Mouse (Mus musculus): ENCODE measurements around the gene Siah3. TPM values are rescaled to one million over a fixed set of nuclear protein-coding genes. Genes with fewer than 3 reads are reported as not detected.

Gene Siah3
- polyA plus RNA-seq, 1 experiment: not detected

- H3K27me3 ChIP-seq (ENCODE audit: control insufficient read depth, insufficient read depth, insufficient read length): peaks cover 27% of the 10 kb centered on the region
- H3K4me3 ChIP-seq (ENCODE audit: insufficient read depth, poor library complexity, severe bottlenecking): no peak overlapping the region
- no peak overlapping the region for H3ac ChIP-seq (ENCODE audit: control insufficient read depth, insufficient read length, low read depth)
- H3K79me2 ChIP-seq (ENCODE audit: control insufficient read depth, insufficient read depth): no peaks in the 10 kb centered on the region
- no peaks in the 10 kb centered on the region for H3K36me3 ChIP-seq (ENCODE audit: control insufficient read depth, insufficient read depth)
- no peaks in the 10 kb centered on the region for H3K79me3 ChIP-seq (ENCODE audit: low read depth)
- TF ChIP-seq MAX (IDR thresholded peaks at IDR 0.05): no peak
- TF ChIP-seq USF1 (IDR thresholded peaks at IDR 0.05; ENCODE audit: low read depth): no peak
- no peak for TF ChIP-seq FOSL1 (IDR thresholded peaks at IDR 0.05; ENCODE audit: insufficient read depth, low read length, poor library complexity, severe bottlenecking)
- TF ChIP-seq CTCF (IDR thresholded peaks at IDR 0.05; ENCODE audit: control insufficient read depth, insufficient read depth, insufficient read length): no peak
- TF ChIP-seq MYOD1 (IDR thresholded peaks at IDR 0.05; ENCODE audit: control insufficient read depth, insufficient read length, low read depth): no peak
- TF ChIP-seq MYOG (IDR thresholded peaks at IDR 0.05; ENCODE audit: control insufficient read depth, extremely low read depth, insufficient read length): no peak
- TF ChIP-seq CEBPB (IDR thresholded peaks at IDR 0.05; ENCODE audit: low read depth): no peak
These were observed 7.4 kb downstream of the Siah3 start for GRCm38 (mm10) chr14:75463171-75463570.

GRCm38 (mm10) chr14:75468941-75469340, 13.2 kb downstream of the Siah3 start:
- Histone ChIP-seq H3K79me3 (ENCODE audit: low read depth) (no peaks in the 10 kb centered on the region), H3K4me3 (ENCODE audit: insufficient read depth, poor library complexity, severe bottlenecking) (no peak overlapping the region), H3K36me3 (ENCODE audit: control insufficient read depth, insufficient read depth) (no peaks in the 10 kb centered on the region), H3K79me2 (ENCODE audit: control insufficient read depth, insufficient read depth) (no peaks in the 10 kb centered on the region), H3K27me3 (ENCODE audit: control insufficient read depth, insufficient read depth, insufficient read length) (peaks cover 8% of the 10 kb centered on the region), H3ac (ENCODE audit: control insufficient read depth, insufficient read length, low read depth) (no peak overlapping the region)
- TF ChIP-seq CTCF (IDR thresholded peaks at IDR 0.05; ENCODE audit: control insufficient read depth, insufficient read depth, insufficient read length) (no peak), FOSL1 (IDR thresholded peaks at IDR 0.05; ENCODE audit: insufficient read depth, low read length, poor library complexity, severe bottlenecking) (no peak)

GRCm38 (mm10) chr14:75473061-75473930, 17.5 kb downstream of the Siah3 start:
- Histone ChIP-seq H3K27me3 (ENCODE audit: control insufficient read depth, insufficient read depth, insufficient read length) (no peaks in the 10 kb centered on the region), H3K79me2 (ENCODE audit: control insufficient read depth, insufficient read depth) (no peaks in the 10 kb centered on the region), H3K79me3 (ENCODE audit: low read depth) (no peaks in the 10 kb centered on the region), H3K4me3 (ENCODE audit: insufficient read depth, poor library complexity, severe bottlenecking) (no peak overlapping the region), H3ac (ENCODE audit: control insufficient read depth, insufficient read length, low read depth) (no peak overlapping the region), H3K36me3 (ENCODE audit: control insufficient read depth, insufficient read depth) (no peaks in the 10 kb centered on the region)
- TF ChIP-seq MAX (IDR thresholded peaks at IDR 0.05) (no peak), USF1 (IDR thresholded peaks at IDR 0.05; ENCODE audit: low read depth) (no peak), CEBPB (IDR thresholded peaks at IDR 0.05; ENCODE audit: low read depth) (no peak), MYOG (IDR thresholded peaks at IDR 0.05; ENCODE audit: control insufficient read depth, extremely low read depth, insufficient read length) (no peak), FOSL1 (IDR thresholded peaks at IDR 0.05; ENCODE audit: insufficient read depth, low read length, poor library complexity, severe bottlenecking) (no peak)

- TF ChIP-seq CTCF (IDR thresholded peaks at IDR 0.05; ENCODE audit: control insufficient read depth, insufficient read depth, insufficient read length) (no peak), USF1 (IDR thresholded peaks at IDR 0.05; ENCODE audit: low read depth) (no peak), MYOG (IDR thresholded peaks at IDR 0.05; ENCODE audit: control insufficient read depth, extremely low read depth, insufficient read length) (no peak), FOSL1 (IDR thresholded peaks at IDR 0.05; ENCODE audit: insufficient read depth, low read length, poor library complexity, severe bottlenecking) (no peak), MYOD1 (IDR thresholded peaks at IDR 0.05; ENCODE audit: control insufficient read depth, insufficient read length, low read depth) (no peak), MAX (IDR thresholded peaks at IDR 0.05) (no peak), CEBPB (IDR thresholded peaks at IDR 0.05; ENCODE audit: low read depth) (no peak)
These were observed 20.1 kb downstream of the Siah3 start for GRCm38 (mm10) chr14:75475887-75476286.

GRCm38 (mm10) chr14:75482231-75483175, 26.7 kb downstream of the Siah3 start:
- no peak overlapping the region for H3ac ChIP-seq (ENCODE audit: control insufficient read depth, insufficient read length, low read depth)
- no peak overlapping the region for H3K4me3 ChIP-seq (ENCODE audit: insufficient read depth, poor library complexity, severe bottlenecking)
- H3K27me3 ChIP-seq (ENCODE audit: control insufficient read depth, insufficient read depth, insufficient read length): peaks cover 18% of the 10 kb centered on the region
- H3K79me2 ChIP-seq (ENCODE audit: control insufficient read depth, insufficient read depth): no peaks in the 10 kb centered on the region
- no peaks in the 10 kb centered on the region for H3K36me3 ChIP-seq (ENCODE audit: control insufficient read depth, insufficient read depth)
- H3K79me3 ChIP-seq (ENCODE audit: low read depth): no peaks in the 10 kb centered on the region
- TF ChIP-seq MYOD1 (IDR thresholded peaks at IDR 0.05; ENCODE audit: control insufficient read depth, insufficient read length, low read depth) (no peak), CTCF (IDR thresholded peaks at IDR 0.05; ENCODE audit: control insufficient read depth, insufficient read depth, insufficient read length) (no peak), CEBPB (IDR thresholded peaks at IDR 0.05; ENCODE audit: low read depth) (no peak), MAX (IDR thresholded peaks at IDR 0.05) (no peak)

More at GRCm38 (mm10) chr14:75475887-75476286, 20.1 kb downstream of the Siah3 start:
- no peak overlapping the region for H3ac ChIP-seq (ENCODE audit: control insufficient read depth, insufficient read length, low read depth)
- H3K36me3 ChIP-seq (ENCODE audit: control insufficient read depth, insufficient read depth): no peaks in the 10 kb centered on the region
- H3K79me3 ChIP-seq (ENCODE audit: low read depth): no peaks in the 10 kb centered on the region
- no peak overlapping the region for H3K4me3 ChIP-seq (ENCODE audit: insufficient read depth, poor library complexity, severe bottlenecking)
- H3K79me2 ChIP-seq (ENCODE audit: control insufficient read depth, insufficient read depth): no peaks in the 10 kb centered on the region
- no peaks in the 10 kb centered on the region for H3K27me3 ChIP-seq (ENCODE audit: control insufficient read depth, insufficient read depth, insufficient read length)
